Mouse (Mus musculus): ENCODE data around the gene Usp13.

GRCm38 (mm10) chr3:32970257-32970656, 152.9 kb downstream of the Usp13 start:
- no peak for TF ChIP-seq TCF12 (IDR thresholded peaks at IDR 0.05; ENCODE audit: insufficient read depth, poor library complexity, severe bottlenecking)
- no peak for TF ChIP-seq POLR2A (IDR thresholded peaks at IDR 0.05; ENCODE audit: insufficient read length, low read depth)
- TF ChIP-seq E2F4 (IDR thresholded peaks at IDR 0.05; ENCODE audit: insufficient read depth) = no peak
- TF ChIP-seq REST (IDR thresholded peaks at IDR 0.05; ENCODE audit: insufficient read depth, insufficient read length) = no peak
- no peak for TF ChIP-seq POLR2AphosphoS2 (IDR thresholded peaks at IDR 0.05; ENCODE audit: insufficient read length, low read depth)
- TF ChIP-seq CEBPB (IDR thresholded peaks at IDR 0.05; ENCODE audit: insufficient read depth, poor library complexity, severe bottlenecking) = no peak
- TF ChIP-seq MAX (IDR thresholded peaks at IDR 0.05; ENCODE audit: low read depth) = no peak
- no peak for TF ChIP-seq TCF3 (IDR thresholded peaks at IDR 0.05; ENCODE audit: insufficient read length, low read depth)
- no peak for TF ChIP-seq MYOG (IDR thresholded peaks at IDR 0.05; ENCODE audit: control insufficient read depth in 1 of 3, insufficient read depth in 1 of 3, insufficient read length in 2 of 3, low read depth in 2 of 3)
- TF ChIP-seq USF1 (IDR thresholded peaks at IDR 0.05; ENCODE audit: low read depth) = no peak
- TF ChIP-seq SRF (IDR thresholded peaks at IDR 0.05; ENCODE audit: control insufficient read depth, insufficient read length, low read depth) = no peak
- TF ChIP-seq MYOD1 (IDR thresholded peaks at IDR 0.05; ENCODE audit: control insufficient read depth in 1 of 3, insufficient read length in 2 of 3, low read depth in 2 of 3) = no peak
